Mouse (Mus musculus) brain, adult 2 months (tissue): Measurements from ENCODE around the gene Olfml3.

Experiments used
- DNase-seq: peaks from one replicate; pipeline ENCODE4 v3.0.0; 2011; ENCODE audit warnings: low read depth, low spot score

The Olfml3 gene

GRCm38 (mm10) chr3:103740342-103740741, 2.5 kb upstream of the Olfml3 start:
- no peak for DNase-seq

DNA sequence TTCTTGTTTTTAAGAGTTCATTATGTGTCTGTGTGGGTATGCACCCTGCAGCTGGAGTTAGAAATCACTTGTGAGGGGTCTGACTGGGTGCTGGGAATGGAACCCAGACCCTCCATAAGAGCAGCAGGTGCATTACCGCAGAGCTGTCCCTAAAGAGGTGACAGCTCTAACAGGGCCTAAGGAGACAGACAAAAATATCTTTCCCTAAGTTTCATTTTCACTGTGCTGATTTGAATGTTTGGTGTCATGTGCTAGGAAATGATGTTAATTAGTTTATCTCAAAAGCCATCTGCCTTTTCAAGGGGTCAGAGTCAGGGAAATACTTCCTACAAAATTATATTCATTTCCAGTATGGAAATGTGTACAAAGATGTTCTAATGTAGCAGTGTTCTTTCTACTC, 1.5 kb upstream of the Olfml3 start, which contains the start of gene Gm10964:
Gm10964 (plus strand) TSS at position 38 of the 400 bp plus-strand sequence.
- no peak for DNase-seq

DNA sequence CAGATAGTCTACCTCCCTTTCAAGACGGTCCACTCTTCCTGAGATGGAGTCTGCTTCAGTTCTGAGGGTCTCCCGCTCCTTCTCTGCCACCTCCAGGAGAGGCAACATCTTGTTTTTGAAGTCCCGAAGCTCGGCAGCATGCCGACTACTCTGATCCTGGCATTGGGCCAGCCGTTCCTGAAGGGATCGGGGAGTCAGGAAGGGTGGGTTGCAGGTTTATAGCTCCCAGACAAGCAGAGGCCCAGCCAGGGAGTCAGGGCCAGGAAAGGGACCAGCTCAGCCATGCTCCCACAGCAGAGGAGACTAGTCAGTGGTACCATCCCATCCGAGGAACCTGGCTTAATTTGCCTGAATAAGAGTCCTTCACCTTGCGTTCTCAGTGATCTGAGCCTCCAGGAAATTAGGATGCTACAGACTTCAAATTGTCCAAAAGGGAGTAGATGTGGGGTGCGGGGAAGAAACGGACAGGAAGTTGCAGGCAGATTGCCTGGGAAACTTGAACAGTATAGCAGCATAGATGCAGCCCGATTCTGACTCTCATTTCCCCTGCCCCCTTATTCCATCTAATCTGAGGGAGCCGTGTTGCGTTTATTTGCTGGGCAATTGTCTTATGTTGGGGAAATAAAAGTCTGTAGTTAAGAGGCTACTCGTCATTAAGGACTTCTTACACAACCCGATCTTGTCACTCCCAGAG, 593 bp downstream of the Olfml3 start:
- no peak for DNase-seq

- no peak for DNase-seq
Observed at GRCm38 (mm10) chr3:103735776-103736600, 1.8 kb downstream of the Olfml3 start.

DNA sequence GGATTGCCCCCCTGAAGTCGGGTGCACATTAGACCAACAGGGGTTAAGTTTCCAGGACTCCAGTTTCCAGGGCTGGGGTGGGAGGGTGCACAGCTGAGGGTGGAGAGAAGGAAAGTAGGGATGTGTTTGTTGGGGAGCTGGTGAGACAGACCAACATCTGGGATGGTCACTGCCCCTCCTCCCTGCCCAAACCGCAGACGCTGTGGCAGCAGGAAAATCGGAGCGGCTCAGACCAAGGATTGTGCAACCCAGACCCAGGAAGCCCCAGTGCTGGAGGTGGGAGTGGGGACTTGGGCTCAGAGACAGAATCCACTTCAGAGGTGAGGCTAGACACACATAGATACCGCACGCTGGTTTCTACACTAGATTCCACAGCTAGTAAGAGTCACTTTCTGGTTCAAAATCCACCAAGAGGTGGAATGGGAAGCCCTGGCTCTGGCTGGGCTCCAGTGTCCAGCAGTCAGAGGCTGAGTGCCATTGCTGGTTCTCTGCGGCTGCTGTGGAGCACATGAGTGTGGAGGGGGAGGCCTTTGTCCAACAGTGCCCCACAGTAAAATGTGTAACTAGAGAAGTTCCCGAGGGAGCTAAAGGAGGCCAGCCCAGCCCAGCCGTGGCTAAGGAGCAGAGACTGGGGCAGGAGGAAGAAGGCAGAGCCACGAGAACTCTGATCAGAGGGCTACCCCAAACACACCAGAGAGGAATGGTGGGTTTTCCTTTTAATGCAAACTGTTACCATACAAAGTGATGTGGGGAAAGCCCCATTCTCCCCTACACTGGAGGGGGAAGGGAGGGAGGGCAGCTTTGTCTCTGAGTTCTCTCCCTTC, 2.9 kb downstream of the Olfml3 start:
- peak; percentile 53 for DNase-seq

- DNase-seq: peak; percentile 91
Observed at GRCm38 (mm10) chr3:103733799-103734695, 3.8 kb downstream of the Olfml3 start.

DNA sequence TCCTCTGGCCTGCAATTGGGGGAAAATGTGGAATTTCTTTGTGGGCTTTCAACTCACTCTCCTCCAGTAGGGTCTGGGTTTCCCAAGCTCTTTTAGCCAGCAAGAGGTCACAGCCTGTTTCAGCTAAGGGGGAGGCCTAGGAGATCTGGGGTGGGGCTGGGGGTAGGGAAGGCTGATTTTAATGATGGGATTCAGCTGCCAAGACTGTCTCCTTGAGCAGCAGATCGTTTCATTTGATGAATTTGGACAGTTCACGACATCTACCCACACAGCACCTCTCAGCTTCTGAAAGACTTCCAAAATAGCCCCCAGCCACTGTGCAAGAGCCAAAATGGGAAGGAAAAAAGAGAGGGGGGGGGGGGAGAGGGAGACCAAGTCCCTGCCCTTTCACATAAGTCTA, 4.6 kb downstream of the Olfml3 start:
- DNase-seq: no peak

DNA sequence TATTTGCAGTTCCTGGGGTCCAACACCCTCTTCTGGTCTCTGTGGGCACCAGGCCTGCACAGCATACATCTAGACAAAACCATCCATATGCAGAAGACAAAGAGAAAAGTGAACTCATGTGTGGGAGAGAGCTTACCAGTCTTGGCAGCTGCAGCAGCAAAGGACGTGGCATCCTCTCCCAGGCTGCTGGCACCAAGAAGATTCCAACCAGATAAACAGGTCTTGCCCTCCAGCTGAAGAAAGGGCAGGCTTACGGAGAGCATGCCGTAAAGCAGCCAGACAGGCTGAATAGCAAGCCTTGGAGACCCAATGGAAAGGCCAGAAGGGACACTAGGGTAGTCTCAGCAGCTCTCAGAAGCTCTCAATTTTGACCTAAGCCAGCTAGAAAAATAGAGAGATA, 5.7 kb downstream of the Olfml3 start:
- DNase-seq: no peak

DNA sequence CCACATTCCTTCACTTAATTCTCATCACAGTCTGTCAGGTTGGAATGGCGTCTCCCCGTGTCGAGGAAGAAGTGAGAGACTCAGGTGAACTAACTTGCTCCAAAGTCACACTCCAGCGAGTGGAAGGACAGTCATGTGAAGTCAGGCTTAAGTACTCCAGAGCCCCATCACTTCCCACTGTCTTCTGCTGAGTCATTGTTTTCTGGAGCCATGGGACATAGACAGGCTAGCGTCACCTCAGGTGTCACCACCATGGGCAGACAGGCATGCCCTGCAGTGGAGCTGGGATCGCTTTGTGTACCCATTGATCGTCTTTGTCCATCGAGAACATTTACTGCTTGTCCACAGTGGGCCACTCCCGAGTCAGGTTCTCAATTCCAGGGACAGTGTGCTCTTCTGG, 8.0 kb downstream of the Olfml3 start:
- no peak for DNase-seq

DNA sequence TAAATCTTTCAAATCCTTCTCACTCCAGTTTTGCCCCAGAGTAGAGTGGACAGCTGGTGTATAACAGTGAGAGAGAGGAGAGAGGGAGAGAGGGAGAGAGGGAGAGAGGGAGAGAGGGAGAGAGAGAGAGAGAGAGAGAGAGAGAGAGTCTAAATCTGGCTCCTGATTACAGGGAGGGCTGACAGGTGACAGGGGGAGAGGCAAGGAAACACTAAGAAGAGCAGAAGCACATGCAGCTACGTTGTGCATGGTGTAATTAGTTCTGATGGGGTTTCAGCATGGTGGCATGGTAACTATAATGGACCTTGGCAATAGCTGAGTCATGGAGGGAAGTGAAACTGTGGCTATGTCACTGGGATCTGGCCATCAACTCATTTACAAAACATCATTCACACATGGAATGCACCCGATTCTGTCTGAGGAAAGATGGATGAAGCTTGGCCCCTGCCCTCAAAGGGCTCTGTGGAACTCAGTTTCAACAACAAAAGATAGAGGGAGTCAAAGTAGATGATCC, 9.9 kb downstream of the Olfml3 start:
- DNase-seq: peak; percentile 25

DNA sequence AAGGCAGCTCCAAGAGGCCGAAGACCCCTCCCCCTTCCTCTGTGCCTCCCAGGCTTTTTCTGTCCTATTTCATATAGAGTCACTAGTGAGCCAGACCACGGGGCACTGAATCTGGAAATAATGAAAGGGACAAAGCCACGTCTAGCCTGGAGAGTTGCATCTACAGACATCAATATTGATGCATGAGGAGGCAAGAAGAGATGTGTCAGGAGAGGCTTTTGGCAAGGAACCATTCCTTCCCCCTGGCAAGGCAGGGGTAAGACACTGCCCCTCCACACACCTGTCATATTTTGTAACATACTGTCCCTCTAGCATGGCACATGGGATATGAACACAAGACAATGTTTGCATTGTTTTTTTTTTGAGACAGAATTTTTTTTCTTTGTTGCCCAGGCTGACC, 11.2 kb downstream of the Olfml3 start:
- DNase-seq: no peak

DNA sequence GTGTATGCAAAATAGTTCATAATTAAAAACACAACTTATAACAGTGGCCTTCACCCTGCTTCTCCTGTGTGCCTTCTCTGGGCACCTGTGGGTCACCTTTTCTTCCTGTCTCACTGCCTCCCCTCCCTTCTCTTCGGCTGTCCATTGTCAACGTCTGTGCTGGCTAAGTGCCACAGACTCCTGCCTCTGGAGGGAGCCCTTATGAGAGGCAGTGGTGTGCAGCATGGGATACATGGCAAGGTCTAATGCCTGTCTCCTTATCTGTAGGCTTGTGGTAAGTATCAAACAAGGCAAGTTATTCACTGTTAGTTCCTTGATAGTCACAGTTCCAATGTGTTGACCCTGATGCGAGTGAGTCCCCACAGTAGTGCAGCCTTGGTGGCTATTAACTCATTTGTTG, 13.7 kb downstream of the Olfml3 start:
- no peak for DNase-seq

DNA sequence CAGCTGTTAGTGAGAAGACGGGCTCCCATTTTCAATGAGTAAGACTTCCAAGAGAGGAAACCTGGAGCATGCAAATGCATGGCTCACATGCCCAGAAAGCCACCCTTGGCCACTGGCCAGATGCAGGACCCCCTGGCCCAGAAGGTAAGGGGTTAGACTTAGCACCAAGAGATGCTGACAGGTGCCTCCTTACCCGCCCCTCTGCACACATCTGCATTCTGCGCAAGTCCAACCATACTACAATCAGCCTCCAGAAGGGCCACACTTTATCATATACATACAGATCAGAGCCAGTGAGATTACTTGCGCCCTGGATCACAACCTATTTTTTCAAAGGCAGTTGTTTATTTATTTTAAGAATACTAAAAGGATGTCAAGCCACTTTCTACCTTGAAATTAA, 19.1 kb downstream of the Olfml3 start:
- no peak for DNase-seq

GRCm38 (mm10) chr3:103716774-103717760, 20.7 kb downstream of the Olfml3 start:
- DNase-seq: peak; percentile 63

GRCm38 (mm10) chr3:103715762-103716693, 21.8 kb downstream of the Olfml3 start:
- DNase-seq: peak; percentile 49

DNA sequence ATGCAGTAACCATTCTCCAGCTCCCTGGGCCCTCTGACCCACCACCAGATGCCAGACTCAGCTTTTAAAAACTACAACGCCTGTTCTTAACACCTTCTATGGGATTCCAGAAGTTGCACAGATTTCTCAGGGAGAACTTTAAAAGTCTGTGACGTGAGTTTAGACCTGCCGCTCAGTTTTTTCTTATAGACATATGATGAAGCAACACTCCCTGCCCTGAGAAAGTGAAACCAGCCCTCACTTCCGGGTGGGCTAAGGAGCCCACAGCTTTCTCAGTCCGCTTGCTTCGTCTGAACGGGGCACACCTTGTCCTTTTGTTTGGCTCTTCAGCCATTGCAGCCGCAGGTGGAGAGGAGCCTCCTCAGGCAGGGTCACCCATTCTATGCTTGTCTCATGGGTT, 22.9 kb downstream of the Olfml3 start:
- DNase-seq: no peak

DNA sequence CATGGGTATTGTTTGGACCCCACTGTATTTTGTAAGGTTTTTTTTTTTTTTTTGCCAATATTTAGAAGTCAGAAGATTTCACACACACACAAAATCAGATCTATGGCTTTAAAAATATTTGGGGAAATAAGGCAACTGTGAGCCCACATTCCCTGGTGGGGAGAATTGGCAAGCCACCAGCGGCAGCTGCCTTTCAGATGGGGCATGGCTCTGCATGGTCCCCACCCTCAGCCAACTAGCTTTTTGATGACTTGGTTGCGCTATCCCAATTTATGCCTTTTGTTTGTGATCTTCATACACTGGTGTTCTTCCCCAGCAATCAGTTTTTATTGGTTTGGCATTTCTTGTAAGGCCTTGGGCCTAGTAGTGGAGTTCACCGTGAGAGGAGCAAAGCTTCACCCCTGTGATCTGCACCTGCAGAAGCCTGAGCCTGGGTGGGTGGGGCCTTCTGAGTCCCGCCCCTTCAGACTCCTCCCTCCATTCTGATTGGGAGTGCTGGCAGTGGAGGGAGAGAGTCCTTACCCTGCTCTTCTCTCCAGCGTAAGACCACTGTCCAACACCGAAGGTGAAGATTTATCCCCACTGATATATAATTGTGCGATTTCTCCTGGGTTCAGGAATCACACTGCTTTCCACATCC, 23.4 kb downstream of the Olfml3 start:
- DNase-seq: no peak

DNA sequence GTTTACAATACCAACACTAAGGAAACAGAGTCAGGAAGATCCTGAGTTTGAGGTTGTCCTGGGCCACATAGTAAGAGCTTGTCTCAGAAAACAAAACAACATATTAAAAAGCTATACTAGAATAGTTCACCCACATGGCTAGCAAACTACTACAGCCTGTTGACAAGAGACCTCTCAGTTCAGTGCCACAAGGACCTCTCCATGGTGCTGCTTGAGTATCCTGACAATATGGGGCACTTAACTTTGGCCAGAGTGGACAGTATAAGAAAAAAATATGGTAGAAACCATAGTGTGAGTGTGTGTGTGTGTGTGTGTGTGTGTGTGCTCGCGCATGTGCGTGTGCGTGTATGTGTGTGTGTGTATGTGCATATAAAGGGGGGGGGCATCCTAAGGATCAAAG, 25.6 kb downstream of the Olfml3 start:
- no peak for DNase-seq
